Mouse (Mus musculus): ENCODE results near the gene Ccdc120. TPM values are rescaled to one million over a fixed set of nuclear protein-coding genes. Genes with fewer than 3 reads are reported as not detected.

The Ccdc120 gene
- polyA plus RNA-seq, 1 experiment from 2014 or later = 4.1 TPM

- ATAC-seq (replicated peaks; ENCODE audit: extremely low read depth, insufficient read depth, low FRiP score) = no peak
- Histone ChIP-seq H3K27ac (ENCODE audit: low read length) (no peak overlapping the region), H3K4me1 (ENCODE audit: control insufficient read depth, insufficient read depth, low read length) (no peaks in the 10 kb centered on the region), H3K36me3 (ENCODE audit: control insufficient read depth, insufficient read depth) (no peaks in the 10 kb centered on the region), H3K27me3 (ENCODE audit: control insufficient read depth, insufficient read depth, low read length) (no peaks in the 10 kb centered on the region), H3K4me2 (ENCODE audit: low read depth, low read length) (no peak overlapping the region), H3K9ac (ENCODE audit: low read length) (no peak overlapping the region), H3K9me3 (replicated peaks; ENCODE audit: control insufficient read depth, low read length) (no peaks in the 10 kb centered on the region), H3K4me3 (ENCODE audit: low read length) (no peak overlapping the region)
- 54% methylated on average over 10 of the region's 10 CpGs for WGBS
Observed at GRCm38 (mm10) chrX:7740082-7740819, 10.5 kb downstream of the Ccdc120 start.

DNA sequence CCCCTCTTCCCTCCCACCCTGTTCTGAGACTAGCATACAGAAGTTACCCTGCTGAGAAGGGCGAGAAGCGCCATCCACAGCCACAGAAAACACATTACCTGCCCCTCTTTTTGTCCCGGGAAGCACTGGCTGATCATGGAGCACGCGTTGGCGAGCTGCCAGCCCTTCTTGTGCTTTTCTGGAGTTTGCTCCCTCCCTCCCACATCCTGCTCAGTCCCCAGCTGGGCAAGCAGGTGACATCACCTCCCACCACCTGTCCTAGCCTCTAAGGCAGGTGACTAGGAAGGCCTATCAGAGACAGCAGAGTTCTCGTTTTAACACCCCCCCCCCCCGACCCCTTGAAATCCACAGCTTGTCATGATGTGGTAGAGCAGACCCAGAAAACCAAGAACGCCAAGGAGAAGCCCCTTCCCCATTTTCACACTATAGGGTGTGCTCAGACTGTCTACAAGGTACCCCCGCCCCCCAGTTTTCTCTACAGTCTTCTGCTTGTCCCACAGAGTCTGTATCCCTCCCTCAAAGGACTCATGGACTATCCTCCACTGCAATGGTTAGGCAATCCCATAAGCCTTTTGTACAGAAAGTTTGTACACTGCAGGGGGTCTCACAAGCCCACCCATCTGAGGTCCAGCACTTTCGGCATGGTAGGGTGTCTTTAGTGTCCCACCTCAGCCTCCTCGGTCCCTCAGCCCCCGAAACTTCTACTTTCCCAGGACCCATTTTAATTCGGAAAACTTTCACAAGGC is 11.2 kb downstream of the Ccdc120 start:
- Histone ChIP-seq H3K4me1 (ENCODE audit: control insufficient read depth, insufficient read depth, low read length) (no peaks in the 10 kb centered on the region), H3K9ac (ENCODE audit: low read length) (no peak overlapping the region), H3K27ac (ENCODE audit: low read length) (no peak overlapping the region), H3K4me3 (ENCODE audit: low read length) (no peak overlapping the region), H3K36me3 (ENCODE audit: control insufficient read depth, insufficient read depth) (no peaks in the 10 kb centered on the region), H3K27me3 (ENCODE audit: control insufficient read depth, insufficient read depth, low read length) (no peaks in the 10 kb centered on the region), H3K9me3 (replicated peaks; ENCODE audit: control insufficient read depth, low read length) (no peaks in the 10 kb centered on the region), H3K4me2 (ENCODE audit: low read depth, low read length) (no peak overlapping the region)
- no peak for ATAC-seq (replicated peaks; ENCODE audit: extremely low read depth, insufficient read depth, low FRiP score)
- 62% methylated on average over 14 of the region's 14 CpGs for WGBS

DNA sequence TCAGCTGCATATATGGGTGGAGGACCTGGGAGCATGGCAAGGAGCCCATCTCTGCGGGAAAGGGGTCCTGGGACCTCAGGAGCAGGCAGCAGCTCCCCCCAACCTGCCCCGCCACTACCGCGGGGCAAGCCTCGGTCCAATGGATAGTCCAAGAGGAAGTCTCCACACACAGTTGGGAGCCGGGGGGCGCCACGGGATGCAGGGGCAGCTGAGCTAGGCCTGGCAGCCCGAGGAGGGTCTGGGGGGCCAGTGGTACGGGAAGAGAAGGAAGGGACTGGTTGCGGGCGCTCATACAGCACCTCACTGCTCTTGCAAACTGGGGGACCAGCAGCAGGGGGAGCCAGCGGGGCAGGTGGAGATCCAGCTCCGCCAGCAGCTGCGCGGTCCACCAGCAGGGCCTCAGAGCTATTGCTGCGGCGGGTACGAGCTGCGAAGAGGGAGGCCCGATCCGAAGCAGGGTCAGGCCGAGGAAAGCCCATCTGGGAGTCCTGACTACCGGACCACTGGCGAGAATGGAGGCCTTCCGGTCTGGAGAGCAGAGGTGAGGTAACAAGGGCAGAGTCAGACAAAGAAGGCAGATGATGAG is 17.0 kb downstream of the Ccdc120 start:
- Histone ChIP-seq H3K4me1 (ENCODE audit: control insufficient read depth, insufficient read depth, low read length) (no peaks in the 10 kb centered on the region), H3K27ac (ENCODE audit: low read length) (no peak overlapping the region), H3K9me3 (replicated peaks; ENCODE audit: control insufficient read depth, low read length) (no peaks in the 10 kb centered on the region), H3K4me3 (ENCODE audit: low read length) (peak overlapping the region; percentile 17; the same call in 1 of the 2 replicates), H3K4me2 (ENCODE audit: low read depth, low read length) (0 out of 2 replicates have a peak overlapping the region, but pooled peaks have one; percentile 28), H3K36me3 (ENCODE audit: control insufficient read depth, insufficient read depth) (no peaks in the 10 kb centered on the region), H3K9ac (ENCODE audit: low read length) (0 out of 2 replicates have a peak overlapping the region, but pooled peaks have one; percentile 21), H3K27me3 (ENCODE audit: control insufficient read depth, insufficient read depth, low read length) (no peaks in the 10 kb centered on the region)
- no peak; the same call in 1 of the 2 replicates for ATAC-seq (replicated peaks; ENCODE audit: extremely low read depth, insufficient read depth, low FRiP score)
- 27% methylated on average over 23 of the region's 26 CpGs for WGBS

DNA sequence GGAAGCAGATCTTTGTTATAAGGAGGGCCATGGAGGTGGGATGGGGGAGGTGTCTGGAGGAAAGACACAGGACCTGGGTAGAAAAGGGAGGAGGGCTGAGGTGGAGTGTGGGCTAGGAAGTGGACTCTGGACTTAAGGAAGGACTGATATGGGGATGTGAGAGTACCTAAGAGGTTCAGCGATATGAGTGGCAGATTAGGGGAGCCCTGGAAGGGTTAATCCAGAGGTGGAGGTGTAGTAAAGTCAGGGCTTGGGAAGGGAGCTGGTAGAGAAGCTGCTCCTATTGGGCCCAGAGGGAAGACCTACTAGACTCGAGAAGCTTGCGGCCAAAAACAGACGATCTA is 21.8 kb downstream of the Ccdc120 start:
- H3K9ac ChIP-seq (ENCODE audit: low read length) = peak overlapping the region; percentile 66
- peak overlapping the region; percentile 58 for H3K4me3 ChIP-seq (ENCODE audit: low read length)
- H3K4me2 ChIP-seq (ENCODE audit: low read depth, low read length) = peak overlapping the region; percentile 69
- WGBS = 36% methylated on average over 4 of the region's 4 CpGs
- no peaks in the 10 kb centered on the region for H3K9me3 ChIP-seq (replicated peaks; ENCODE audit: control insufficient read depth, low read length)
- H3K27me3 ChIP-seq (ENCODE audit: control insufficient read depth, insufficient read depth, low read length) = no peaks in the 10 kb centered on the region
- H3K4me1 ChIP-seq (ENCODE audit: control insufficient read depth, insufficient read depth, low read length) = no peaks in the 10 kb centered on the region
- no peak overlapping the region for H3K27ac ChIP-seq (ENCODE audit: low read length)
- peaks cover 9% of the 10 kb centered on the region for H3K36me3 ChIP-seq (ENCODE audit: control insufficient read depth, insufficient read depth)
- ATAC-seq (replicated peaks; ENCODE audit: extremely low read depth, insufficient read depth, low FRiP score) = no peak

- 13% methylated on average over 42 of the region's 42 CpGs for WGBS
- Histone ChIP-seq H3K27ac (ENCODE audit: low read length) (peak within 1 kb of the TSS; percentile 71), H3K36me3 (ENCODE audit: control insufficient read depth, insufficient read depth) (peaks cover 11% of the 10 kb centered on the region), H3K9ac (ENCODE audit: low read length) (peak within 1 kb of the TSS; percentile 66), H3K4me3 (ENCODE audit: low read length) (peak within 1 kb of the TSS; percentile 58), H3K4me1 (ENCODE audit: control insufficient read depth, insufficient read depth, low read length) (no peaks in the 10 kb centered on the region), H3K9me3 (replicated peaks; ENCODE audit: control insufficient read depth, low read length) (no peaks in the 10 kb centered on the region), H3K4me2 (ENCODE audit: low read depth, low read length) (peak within 1 kb of the TSS; percentile 69), H3K27me3 (ENCODE audit: control insufficient read depth, insufficient read depth, low read length) (no peaks in the 10 kb centered on the region)
- ATAC-seq (replicated peaks; ENCODE audit: extremely low read depth, insufficient read depth, low FRiP score) = peak; percentile 93
Observed at GRCm38 (mm10) chrX:7728215-7728921, 22.3 kb downstream of the Ccdc120 start, which contains the start of gene Praf2. Gene Praf2 (plus strand): TSS chrX:7728439.

DNA sequence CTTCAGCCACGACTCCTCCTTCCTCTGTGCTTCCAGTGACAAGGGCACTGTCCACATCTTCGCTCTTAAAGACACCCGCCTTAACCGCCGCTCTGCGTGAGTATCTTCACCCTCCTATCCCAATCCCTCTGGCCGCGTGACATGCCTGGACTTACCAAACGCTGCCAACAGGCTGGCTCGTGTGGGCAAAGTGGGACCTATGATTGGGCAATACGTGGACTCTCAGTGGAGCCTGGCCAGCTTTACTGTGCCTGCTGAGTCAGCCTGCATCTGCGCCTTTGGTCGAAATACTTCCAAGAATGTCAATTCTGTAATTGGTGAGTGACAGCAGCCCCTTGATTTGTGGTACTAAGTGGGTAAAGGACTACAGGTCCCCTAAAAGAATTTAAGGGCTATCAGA is 23.5 kb downstream of the Ccdc120 start:
- WGBS = 87% methylated on average over 13 of the region's 13 CpGs
- 0 out of 2 replicates have a peak, but pooled peaks cover 2% of the 10 kb centered on the region for H3K4me1 ChIP-seq (ENCODE audit: control insufficient read depth, insufficient read depth, low read length)
- no peak overlapping the region for H3K27ac ChIP-seq (ENCODE audit: low read length)
- H3K36me3 ChIP-seq (ENCODE audit: control insufficient read depth, insufficient read depth) = peaks cover 11% of the 10 kb centered on the region
- H3K4me3 ChIP-seq (ENCODE audit: low read length) = no peak overlapping the region
- no peaks in the 10 kb centered on the region for H3K27me3 ChIP-seq (ENCODE audit: control insufficient read depth, insufficient read depth, low read length)
- H3K9ac ChIP-seq (ENCODE audit: low read length) = no peak overlapping the region
- H3K9me3 ChIP-seq (replicated peaks; ENCODE audit: control insufficient read depth, low read length) = no peaks in the 10 kb centered on the region
- ATAC-seq (replicated peaks; ENCODE audit: extremely low read depth, insufficient read depth, low FRiP score) = no peak
- no peak overlapping the region for H3K4me2 ChIP-seq (ENCODE audit: low read depth, low read length)

GRCm38 (mm10) chrX:7725841-7726240 is 24.9 kb downstream of the Ccdc120 start:
- Histone ChIP-seq H3K4me1 (ENCODE audit: control insufficient read depth, insufficient read depth, low read length) (0 out of 2 replicates have a peak, but pooled peaks cover 2% of the 10 kb centered on the region), H3K4me2 (ENCODE audit: low read depth, low read length) (no peak overlapping the region), H3K9me3 (replicated peaks; ENCODE audit: control insufficient read depth, low read length) (no peaks in the 10 kb centered on the region), H3K27ac (ENCODE audit: low read length) (no peak overlapping the region), H3K4me3 (ENCODE audit: low read length) (no peak overlapping the region), H3K27me3 (ENCODE audit: control insufficient read depth, insufficient read depth, low read length) (no peaks in the 10 kb centered on the region), H3K36me3 (ENCODE audit: control insufficient read depth, insufficient read depth) (peaks cover 11% of the 10 kb centered on the region), H3K9ac (ENCODE audit: low read length) (no peak overlapping the region)
- no peak for ATAC-seq (replicated peaks; ENCODE audit: extremely low read depth, insufficient read depth, low FRiP score)
- 86% methylated on average over 10 of the region's 12 CpGs for WGBS

DNA sequence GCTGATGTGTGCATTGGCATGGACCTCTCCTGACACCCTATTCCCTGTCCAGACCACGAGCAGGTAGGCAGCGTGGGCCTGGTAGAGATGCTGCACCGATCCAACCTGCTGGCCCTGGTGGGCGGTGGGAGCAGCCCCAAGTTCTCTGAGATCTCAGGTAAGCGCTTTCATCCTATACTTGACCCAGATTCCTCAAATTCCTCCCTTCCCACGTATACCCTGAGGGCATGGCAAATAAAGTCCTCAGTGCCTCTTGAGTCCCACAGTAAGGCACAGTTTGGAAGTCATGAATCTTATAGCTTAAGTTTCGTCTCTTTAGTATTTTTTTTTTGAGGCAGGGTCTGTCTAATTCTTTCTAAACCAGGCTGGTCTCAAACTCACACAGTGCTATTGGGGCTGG is 26.6 kb downstream of the Ccdc120 start:
- no peak overlapping the region for H3K4me2 ChIP-seq (ENCODE audit: low read depth, low read length)
- H3K27ac ChIP-seq (ENCODE audit: low read length) = no peak overlapping the region
- no peak overlapping the region for H3K4me3 ChIP-seq (ENCODE audit: low read length)
- WGBS = 78% methylated on average over 7 of the region's 7 CpGs
- ATAC-seq (replicated peaks; ENCODE audit: extremely low read depth, insufficient read depth, low FRiP score) = no peak
- no peaks in the 10 kb centered on the region for H3K9me3 ChIP-seq (replicated peaks; ENCODE audit: control insufficient read depth, low read length)
- peaks cover 11% of the 10 kb centered on the region for H3K36me3 ChIP-seq (ENCODE audit: control insufficient read depth, insufficient read depth)
- 0 out of 2 replicates have a peak, but pooled peaks cover 2% of the 10 kb centered on the region for H3K4me1 ChIP-seq (ENCODE audit: control insufficient read depth, insufficient read depth, low read length)
- H3K9ac ChIP-seq (ENCODE audit: low read length) = no peak overlapping the region
- H3K27me3 ChIP-seq (ENCODE audit: control insufficient read depth, insufficient read depth, low read length) = no peaks in the 10 kb centered on the region
